Mouse (Mus musculus) gastrocnemius, postnatal 36 days (tissue): ENCODE results near the gene Tnk1. TPM values are rescaled to one million over a fixed set of nuclear protein-coding genes. Genes with fewer than 3 reads are reported as not detected.
A peak's percentile ranks its signal among the peaks of the same experiment; 100 is the strongest.

Source experiments
- DNase-seq, 2 experiments: peaks; one replicate each; pipeline ENCODE4 v3.0.0; 2022
- intact Hi-C: fragments of 180-260 bp; cut with DNase I; formaldehyde crosslinking; loops from one replicate; pipeline ENCODE4 v1.15.1; 2025
- long read RNA-seq, 2 experiments: library from polyadenylated mRNA; stranded (forward); transcript quantifications; one replicate each; pipeline ENCODE4 v2.0.0; 2021
- total RNA-seq, 2 experiments: library from RNA; stranded (reverse); gene quantifications; 2 replicates each; pipeline ENCODE4 v1.2.3; 2021

The Tnk1 gene
- total RNA-seq, result not detected
- long read RNA-seq, experiment 1, result 0 reads
- long read RNA-seq, experiment 2, result 0 reads

- intact Hi-C loops, result no loop called here
- DNase-seq, result no peak
Measured at GRCm38 (mm10) chr11:69858113-69858998, at the start of gene Tnk1. Gene Tnk1 (minus strand): TSS chr11:69858730.

GRCm38 (mm10) chr11:69904311-69904710 lies 45.8 kb upstream of the Tnk1 start:
- intact Hi-C loops, result no loop called here
- DNase-seq, result no peak

GRCm38 (mm10) chr11:69902972-69903371 lies 44.4 kb upstream of the Tnk1 start:
- DNase-seq, result no peak
- intact Hi-C loops, result no loop called here

DNA sequence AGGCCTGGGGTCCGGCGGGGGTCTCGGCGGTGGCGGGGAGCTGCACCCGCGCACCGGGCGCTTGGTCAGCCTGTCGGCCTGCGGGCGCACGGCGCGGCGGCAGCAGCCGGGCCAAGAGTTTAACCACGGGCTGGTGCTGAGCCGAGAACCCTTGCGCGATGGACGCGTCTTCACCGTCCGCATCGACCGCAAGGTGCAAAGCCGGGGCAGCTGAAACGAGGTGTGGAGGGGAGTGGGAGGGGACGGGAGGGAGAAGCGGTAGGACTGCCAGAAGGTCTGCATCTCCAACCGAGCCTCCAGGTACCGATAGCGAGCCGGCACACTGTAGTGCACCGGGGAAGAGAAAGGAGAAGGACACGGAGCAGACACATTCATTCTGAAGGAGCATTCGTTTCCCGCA lies 43.5 kb upstream of the Tnk1 start:
- DNase-seq, result no peak
- intact Hi-C loops, result no loop called here

- peak; percentile 89 to 91 for DNase-seq
- intact Hi-C loops, result no loop called here
Measured at GRCm38 (mm10) chr11:69901406-69901846, 42.9 kb upstream of the Tnk1 start.

DNA sequence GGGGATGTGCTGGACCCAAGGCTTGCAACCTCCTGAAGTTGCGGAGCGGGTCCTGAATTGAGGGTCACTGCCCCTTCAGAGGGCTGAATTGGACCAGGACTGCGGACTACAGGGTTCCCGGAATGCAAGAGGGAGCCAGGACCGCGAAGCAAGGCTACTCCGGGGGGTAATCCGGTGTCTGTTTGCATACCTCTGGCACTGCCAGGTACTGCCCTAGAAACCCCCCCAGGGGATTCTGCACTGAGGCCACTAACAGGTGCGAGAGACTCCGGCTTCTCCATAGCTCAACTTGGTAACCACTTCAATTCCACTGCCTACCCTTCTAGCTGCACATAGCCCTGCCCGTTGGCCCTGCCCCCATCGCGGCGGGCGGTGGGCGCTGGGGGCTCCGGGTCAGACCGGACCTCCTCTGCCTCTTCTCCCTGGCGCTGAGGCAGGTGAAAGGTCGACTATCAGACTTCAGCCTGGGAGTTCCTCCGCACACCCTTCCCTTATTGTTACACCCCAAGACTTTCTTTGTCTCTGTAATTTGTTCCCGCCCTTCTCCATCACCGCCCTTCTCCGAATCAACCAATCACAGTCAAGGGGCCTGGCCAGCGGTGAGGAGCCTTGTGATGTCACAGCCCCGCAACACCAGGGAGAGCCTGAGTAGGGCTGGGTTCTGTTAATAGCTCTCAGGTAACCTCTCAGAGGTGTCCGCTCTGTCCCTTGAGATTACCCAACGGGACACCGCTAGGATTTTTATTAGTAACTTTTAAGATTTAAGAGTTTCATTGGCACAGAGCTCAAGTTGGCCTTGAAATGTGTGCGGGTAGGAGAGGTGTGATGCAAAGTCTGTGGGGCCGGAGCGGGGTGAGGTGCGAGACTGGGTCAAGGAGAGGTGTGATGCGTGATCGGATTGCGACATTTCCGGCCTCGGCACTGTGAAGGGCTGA lies 42.2 kb upstream of the Tnk1 start, which contains the start of the genes 2810408A11Rik and Neurl4:
Gene 2810408A11Rik (minus strand): TSS at position 517 of the 935 bp plus-strand sequence.
Gene Neurl4 (plus strand): TSS at position 602 of the 935 bp plus-strand sequence.
- DNase-seq, result peak; percentile 76 to 83
- intact Hi-C loops, result no loop called here

DNA sequence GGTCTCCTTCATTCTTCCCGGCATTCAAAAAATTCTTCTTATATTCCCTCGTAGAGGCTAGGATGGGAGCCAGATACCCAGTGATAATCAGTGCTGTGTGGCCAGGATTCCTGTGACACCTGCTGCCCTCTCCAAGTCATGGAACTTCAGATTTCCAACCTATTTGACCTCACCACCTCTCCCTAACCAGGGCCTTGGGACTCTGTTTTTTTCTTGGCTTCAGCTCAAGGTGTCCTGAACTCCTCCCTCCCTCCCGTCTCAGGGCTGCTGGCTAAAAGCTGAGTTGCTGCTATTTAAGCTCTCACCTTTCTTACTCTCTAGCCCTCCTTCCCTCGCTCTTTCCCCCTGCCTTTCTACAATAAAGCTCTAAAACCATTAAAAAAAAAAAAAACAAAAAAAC lies 41.3 kb upstream of the Tnk1 start:
- intact Hi-C loops, result no loop called here
- no peak for DNase-seq

GRCm38 (mm10) chr11:69895291-69895690 lies 36.8 kb upstream of the Tnk1 start, which contains the start of gene Acap1:
Gene Acap1 (minus strand): TSS chr11:69895539.
- intact Hi-C loops, result no loop called here

GRCm38 (mm10) chr11:69894671-69895070 lies 36.1 kb upstream of the Tnk1 start:
- DNase-seq, result no peak
- intact Hi-C loops, result no loop called here

More at GRCm38 (mm10) chr11:69895291-69895690, 36.8 kb upstream of the Tnk1 start, which contains the start of gene Acap1:
- no peak for DNase-seq

GRCm38 (mm10) chr11:69891482-69891881 lies 33.0 kb upstream of the Tnk1 start:
- intact Hi-C loops, result no loop called here
- no peak for DNase-seq

DNA sequence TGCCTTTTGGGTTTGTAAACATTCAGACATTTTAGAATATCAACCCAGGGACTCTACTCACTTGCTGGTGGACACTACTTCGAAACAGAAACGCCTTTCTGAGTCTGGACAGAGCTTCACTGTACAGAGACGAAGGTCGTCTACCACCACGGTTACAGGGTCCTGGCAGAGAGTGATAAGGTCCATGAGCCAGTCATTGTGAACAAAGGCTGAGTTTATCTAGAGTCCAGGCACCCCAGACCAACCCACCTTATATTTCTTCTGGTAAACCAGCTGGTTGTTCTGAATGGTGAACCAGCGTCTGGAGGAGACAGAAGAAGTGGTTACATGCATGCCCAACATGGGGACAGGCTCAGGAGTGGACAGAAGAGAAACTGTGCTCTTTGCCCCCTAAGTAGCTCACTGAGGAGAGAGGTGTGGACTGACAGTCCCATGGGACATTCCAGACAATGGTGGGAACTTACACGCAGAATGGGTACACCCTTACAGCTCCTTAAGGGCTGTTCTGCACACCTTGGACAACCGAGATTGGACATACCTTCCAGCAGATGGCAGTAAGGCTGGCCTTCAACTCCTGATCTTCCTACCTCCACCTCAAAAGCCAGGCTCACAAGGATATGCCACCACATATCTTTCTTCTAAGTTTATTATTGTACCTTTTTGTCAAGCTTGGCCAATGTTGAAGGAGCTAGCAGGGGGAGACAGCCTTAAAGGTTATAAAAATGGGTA lies 28.5 kb upstream of the Tnk1 start:
- intact Hi-C loops, result no loop called here
- no peak for DNase-seq

DNA sequence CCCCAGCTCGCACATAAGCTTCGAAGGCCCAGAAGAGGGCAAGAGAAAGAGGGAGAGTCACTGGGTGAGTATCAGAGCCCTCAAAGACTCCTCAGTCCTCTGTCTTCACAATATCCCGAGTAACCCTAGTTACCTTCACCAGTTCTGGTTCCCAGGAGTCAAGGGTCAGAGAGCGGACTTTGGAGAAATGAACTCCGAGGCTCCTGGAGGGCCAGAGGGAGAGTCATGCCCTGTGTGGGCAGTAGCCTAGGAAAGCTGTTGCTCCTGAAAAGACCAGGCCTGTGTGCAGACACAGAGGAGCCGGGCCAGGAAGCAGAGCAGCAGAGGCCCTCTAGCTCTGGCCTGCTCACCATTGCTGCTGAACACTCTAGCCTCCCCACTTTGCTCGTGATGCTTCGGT lies 26.1 kb upstream of the Tnk1 start:
- DNase-seq, result no peak
- intact Hi-C loops, result no loop called here

GRCm38 (mm10) chr11:69884240-69884639 lies 25.7 kb upstream of the Tnk1 start:
- DNase-seq, result no peak
- intact Hi-C loops, result no loop called here

DNA sequence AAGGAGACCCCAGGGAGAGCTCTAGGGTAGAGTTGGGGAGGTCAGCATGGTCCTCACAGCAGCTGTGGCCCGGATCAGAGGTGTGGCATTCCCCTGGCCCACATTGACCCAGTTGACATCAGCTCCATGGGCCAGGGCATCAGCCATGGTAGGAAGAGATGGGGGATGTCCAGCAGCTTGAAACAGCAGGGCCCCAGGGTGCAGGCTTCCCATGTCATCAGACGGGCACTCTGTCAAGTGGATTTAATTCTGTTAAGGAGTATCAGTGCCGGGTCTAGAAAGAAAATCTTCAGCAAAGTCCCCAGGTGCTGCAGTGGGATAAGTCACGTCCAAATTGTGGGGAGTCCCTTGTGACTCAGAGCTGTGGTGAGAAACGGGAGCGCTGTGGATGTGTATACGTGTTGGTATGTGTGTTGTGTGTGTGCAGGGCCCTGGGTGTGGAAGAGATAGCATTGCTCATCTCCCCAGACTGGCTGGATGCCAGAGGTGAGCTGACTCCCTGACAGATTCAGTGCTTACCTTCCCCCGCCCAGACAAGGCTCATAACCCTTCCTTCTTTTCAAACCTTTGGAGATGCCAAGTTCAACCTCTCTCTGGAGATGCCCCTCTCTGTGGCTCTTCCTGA lies 25.1 kb upstream of the Tnk1 start:
- intact Hi-C loops, result no loop called here
- DNase-seq, result no peak

- intact Hi-C loops, result no loop called here
- no peak for DNase-seq
Measured at GRCm38 (mm10) chr11:69883066-69883465, 24.5 kb upstream of the Tnk1 start.

DNA sequence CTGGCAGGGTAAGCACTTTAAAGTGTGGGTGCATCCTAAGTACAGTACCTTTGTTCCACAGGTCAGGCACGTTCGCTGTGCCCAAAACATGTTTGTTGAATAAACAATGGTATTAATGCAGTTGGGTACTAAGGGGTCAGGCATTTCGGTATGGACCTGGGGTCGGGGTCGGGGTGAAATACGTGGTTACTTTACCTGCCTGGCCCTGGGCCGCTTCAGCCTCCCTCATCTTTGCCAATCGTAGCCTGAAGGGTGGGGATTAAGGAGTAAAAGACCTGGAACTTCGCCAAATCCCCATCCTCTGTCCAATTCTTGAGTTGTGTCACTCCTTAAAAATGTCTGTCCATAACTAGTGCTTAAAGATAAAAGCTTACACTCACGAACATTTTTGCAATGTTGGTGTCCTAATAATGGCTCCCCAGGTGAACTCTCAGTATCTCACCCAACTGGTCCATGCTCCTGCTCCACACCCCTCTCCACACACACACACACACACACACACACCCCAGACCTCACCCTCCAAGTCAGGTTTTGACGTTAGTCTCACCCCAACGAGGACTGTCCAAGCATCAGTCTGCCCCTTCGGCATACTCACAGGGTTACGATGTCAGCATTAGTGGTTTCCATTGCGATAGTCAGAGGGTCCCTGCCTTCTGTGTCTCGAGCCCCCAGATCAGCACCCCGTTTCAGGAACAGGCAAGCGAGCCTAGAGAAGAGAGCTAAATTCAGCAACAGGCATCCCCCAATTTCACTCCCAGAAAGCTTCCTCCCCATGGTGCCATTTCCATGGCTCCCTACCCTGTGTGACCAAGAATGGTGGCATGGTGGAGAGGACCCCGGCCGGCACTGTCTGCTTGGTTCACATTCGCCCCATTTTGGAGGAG lies 23.5 kb upstream of the Tnk1 start:
- DNase-seq, result no peak
- intact Hi-C loops, result no loop called here

DNA sequence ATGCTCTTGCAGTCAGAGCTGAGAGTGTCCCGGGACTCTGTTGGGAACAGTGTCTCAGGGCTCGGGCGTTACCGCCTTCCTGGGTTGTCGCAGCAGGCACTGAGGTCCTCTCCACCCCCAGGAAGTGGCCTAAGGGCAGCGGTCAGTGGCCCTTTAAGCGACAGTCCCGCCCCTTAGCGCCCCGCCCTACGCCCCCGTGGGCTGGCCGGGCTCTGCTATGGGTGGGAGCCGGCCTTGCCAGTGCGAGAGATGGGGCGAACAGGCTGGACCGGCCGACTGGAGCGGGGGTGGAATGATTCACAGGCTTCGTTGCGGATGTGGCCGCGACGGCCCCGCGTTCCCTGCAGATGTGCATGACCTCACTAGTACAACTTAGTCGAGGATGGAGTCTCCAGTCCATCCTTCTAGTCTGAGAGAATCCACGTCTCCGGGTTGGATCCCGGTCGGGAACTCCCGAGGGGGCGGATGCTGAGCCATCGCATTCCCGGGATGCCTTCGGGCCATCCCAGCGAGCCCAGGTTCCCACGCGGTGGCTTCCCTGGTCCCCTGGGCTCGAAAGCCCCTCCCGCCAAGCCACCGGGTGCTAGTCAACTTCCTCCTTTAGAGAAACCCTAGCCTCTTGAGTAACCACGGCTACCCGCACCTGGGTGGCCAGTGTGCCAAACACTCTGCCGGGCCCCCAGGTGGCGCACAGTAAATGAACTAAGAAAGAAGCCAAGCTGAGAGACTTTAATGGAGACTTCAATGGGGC lies 22.5 kb upstream of the Tnk1 start, which contains the start of gene Kctd11:
Gene Kctd11 (minus strand): TSS at position 554 of the 751 bp plus-strand sequence.
- intact Hi-C loops, result no loop called here
- peak; percentile 88 to 92 for DNase-seq

- intact Hi-C loops, result no loop called here
- DNase-seq, result peak in 1 of 2 experiments; percentile 62
Measured at GRCm38 (mm10) chr11:69880506-69880852, 21.9 kb upstream of the Tnk1 start.
